Comparison of ENCODE assay signal across 8 mouse cellular contexts in the genomic region with DNA sequence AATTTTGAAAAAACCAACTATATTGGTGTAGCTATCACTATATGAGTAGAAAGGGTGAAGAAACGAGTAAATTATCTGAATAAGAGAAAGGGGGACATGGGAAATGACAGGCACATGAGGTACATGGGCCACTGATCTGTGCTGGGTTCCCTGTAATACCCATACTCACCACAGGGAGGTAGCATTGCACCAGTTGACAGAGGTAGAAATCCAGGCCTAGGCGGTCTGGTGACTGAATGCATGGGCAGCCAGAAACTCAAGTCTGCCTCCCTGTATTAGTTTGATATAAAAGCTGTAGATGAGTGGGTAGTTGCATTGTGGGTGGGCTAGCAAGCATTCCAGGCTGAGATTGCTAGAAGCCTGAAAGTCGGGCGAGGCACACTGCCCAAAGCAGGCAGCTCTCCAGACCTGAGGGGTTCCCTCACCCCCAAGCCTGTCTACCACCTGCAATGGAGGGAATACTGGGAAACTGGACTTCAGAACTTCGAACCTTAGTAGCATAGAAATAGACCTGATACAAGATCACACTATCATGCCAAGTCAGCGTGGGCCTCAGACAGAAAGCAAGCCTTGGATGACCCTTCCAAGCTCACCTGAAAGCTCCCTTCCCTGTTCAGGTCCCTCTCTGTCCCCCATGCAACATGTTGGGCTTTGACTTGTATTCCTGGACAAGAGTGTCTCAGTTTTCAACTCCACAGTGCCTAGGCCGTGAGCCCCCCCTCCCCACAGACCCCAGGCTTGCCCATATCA. TPM values are rescaled to one million over a fixed set of nuclear protein-coding genes. Genes with fewer than 3 reads are reported as not detected.
DNase-seq lines count a peak whose midpoint lies in the region; ATAC-seq and TF ChIP-seq lines count a peak whose summit lies in the region.

No protein-coding gene starts in this region.

- peaks cover 13% of the 10 kb centered on the region for H3K36me3 ChIP-seq in ES-Bruce4 (ENCODE audit: control insufficient read depth, insufficient read depth, low read length, poor library complexity, severe bottlenecking)
- H3K36me3 ChIP-seq in forebrain, embryonic 10.5 days (replicated peaks), result peaks cover 70% of the 10 kb centered on the region
- H3K36me3 ChIP-seq in heart, embryonic 16.5 days (ENCODE audit: control insufficient read depth, insufficient read depth), result peaks cover 12% of the 10 kb centered on the region
- peaks cover 77% of the 10 kb centered on the region for H3K36me3 ChIP-seq in liver, embryonic 15.5 days (replicated peaks)
- H3K36me3 ChIP-seq in neural tube, embryonic 11.5 days (ENCODE audit: control insufficient read depth, insufficient read depth, low read length), result peaks cover 8% of the 10 kb centered on the region
- peaks cover 9% of the 10 kb centered on the region; the same call in 1 of the 2 replicates for H3K36me3 ChIP-seq in stomach, postnatal 0 days (ENCODE audit: control insufficient read depth, insufficient read depth, low read length)

- TF ChIP-seq EP300 in ES-Bruce4 (IDR thresholded peaks at IDR 0.05; ENCODE audit: insufficient read depth, low read depth, low read length), result no peak
- no peak for TF ChIP-seq EP300 in stomach, postnatal 0 days (optimal IDR thresholded peaks at IDR 0.05)

- H3K9ac ChIP-seq in ES-Bruce4 (ENCODE audit: low read depth, poor library complexity, severe bottlenecking), result no peak overlapping the region
- no peak overlapping the region for H3K9ac ChIP-seq in heart, embryonic 16.5 days (ENCODE audit: low read length)
- peak overlapping the region; percentile 64 for H3K9ac ChIP-seq in liver, embryonic 15.5 days
- no peak overlapping the region for H3K9ac ChIP-seq in neural tube, embryonic 11.5 days (ENCODE audit: low read length)
- no peak overlapping the region; the same call in 1 of the 2 replicates for H3K9ac ChIP-seq in stomach, postnatal 0 days (ENCODE audit: low read length)

- ATAC-seq in heart, embryonic 16.5 days (replicated peaks; ENCODE audit: extremely low read depth, insufficient read depth, low FRiP score), result 0 out of 2 replicates have a peak, but pooled peaks have one; percentile 16
- peak; percentile 42 for ATAC-seq in liver, embryonic 15.5 days (ENCODE audit: insufficient read depth)
- ATAC-seq in neural tube, embryonic 11.5 days (ENCODE audit: insufficient read depth, low FRiP score, low TSS enrichment), result no peak; the same call in 1 of the 2 replicates
- ATAC-seq in stomach, postnatal 0 days (ENCODE audit: low FRiP score, low TSS enrichment), result peak; percentile 71

- no peaks in the 10 kb centered on the region for H3K4me1 ChIP-seq in ES-Bruce4 (ENCODE audit: control insufficient read depth, insufficient read depth, low read length)
- H3K4me1 ChIP-seq in forebrain, embryonic 10.5 days, result no peaks in the 10 kb centered on the region
- H3K4me1 ChIP-seq in heart, embryonic 16.5 days (ENCODE audit: control insufficient read depth, insufficient read depth, low read length), result peaks cover 5% of the 10 kb centered on the region
- peaks cover 67% of the 10 kb centered on the region for H3K4me1 ChIP-seq in liver, embryonic 15.5 days (replicated peaks)
- no peaks in the 10 kb centered on the region for H3K4me1 ChIP-seq in neural tube, embryonic 11.5 days (ENCODE audit: control insufficient read depth, insufficient read depth, low read length)
- H3K4me1 ChIP-seq in stomach, postnatal 0 days (replicated peaks; ENCODE audit: control insufficient read depth, insufficient read depth), result no peaks in the 10 kb centered on the region

- peak; percentile 72 for DNase-seq in c-Kit-positive CD71-negative TER-119-negative erythroid progenitor cells, embryonic 14.5 days (ENCODE audit: low read depth)
- DNase-seq in forebrain, embryonic 10.5 days (ENCODE audit: extremely low spot score, low spot score), result peak; percentile 70
- DNase-seq in kidney, postnatal 25 days, result peak; percentile 75 to 86
- peak; percentile 63 for DNase-seq in neural tube, embryonic 11.5 days (ENCODE audit: low spot score)
- DNase-seq in stomach, postnatal 0 days (ENCODE audit: low spot score), result peak; percentile 77

- no peak overlapping the region for H3K4me3 ChIP-seq in ES-Bruce4 (ENCODE audit: low read depth, low read length)
- no peak overlapping the region for H3K4me3 ChIP-seq in forebrain, embryonic 10.5 days
- H3K4me3 ChIP-seq in heart, embryonic 16.5 days (ENCODE audit: low read length), result no peak overlapping the region
- H3K4me3 ChIP-seq in liver, embryonic 15.5 days (replicated peaks), result peak overlapping the region; percentile 37
- H3K4me3 ChIP-seq in neural tube, embryonic 11.5 days (ENCODE audit: low read depth, low read length), result no peak overlapping the region
- no peak overlapping the region for H3K4me3 ChIP-seq in stomach, postnatal 0 days (ENCODE audit: low read depth, low read length)

- no peaks in the 10 kb centered on the region; the same call in 1 of the 2 replicates for H3K9me3 ChIP-seq in ES-Bruce4 (replicated peaks; ENCODE audit: control insufficient read depth, insufficient read depth, low read length, poor library complexity, severe bottlenecking)
- H3K9me3 ChIP-seq in forebrain, embryonic 10.5 days, result no peaks in the 10 kb centered on the region
- H3K9me3 ChIP-seq in heart, embryonic 16.5 days (replicated peaks; ENCODE audit: control insufficient read depth, low read length), result no peaks in the 10 kb centered on the region
- no peaks in the 10 kb centered on the region for H3K9me3 ChIP-seq in liver, embryonic 15.5 days (replicated peaks)
- no peaks in the 10 kb centered on the region for H3K9me3 ChIP-seq in neural tube, embryonic 11.5 days (ENCODE audit: control insufficient read depth, low read length)
- H3K9me3 ChIP-seq in stomach, postnatal 0 days (ENCODE audit: control insufficient read depth, low read length), result no peaks in the 10 kb centered on the region

- no peaks in the 10 kb centered on the region for H3K27me3 ChIP-seq in ES-Bruce4 (ENCODE audit: control insufficient read depth, insufficient read depth, low read length, poor library complexity, severe bottlenecking)
- H3K27me3 ChIP-seq in forebrain, embryonic 10.5 days (ENCODE audit: poor library complexity, severe bottlenecking), result no peaks in the 10 kb centered on the region
- H3K27me3 ChIP-seq in heart, embryonic 16.5 days (ENCODE audit: control insufficient read depth, insufficient read depth, low read length), result no peaks in the 10 kb centered on the region
- no peaks in the 10 kb centered on the region for H3K27me3 ChIP-seq in liver, embryonic 15.5 days
- no peaks in the 10 kb centered on the region for H3K27me3 ChIP-seq in neural tube, embryonic 11.5 days (ENCODE audit: control insufficient read depth, insufficient read depth, low read length)
- no peaks in the 10 kb centered on the region for H3K27me3 ChIP-seq in stomach, postnatal 0 days (ENCODE audit: control insufficient read depth, insufficient read depth, low read length)

- no peak for TF ChIP-seq POLR2A in ES-Bruce4 (IDR thresholded peaks at IDR 0.05; ENCODE audit: insufficient read depth, low read length)

- no peak overlapping the region for H3K27ac ChIP-seq in ES-Bruce4 (ENCODE audit: insufficient read depth, low read length)
- H3K27ac ChIP-seq in forebrain, embryonic 10.5 days, result no peak overlapping the region
- H3K27ac ChIP-seq in heart, embryonic 16.5 days (ENCODE audit: low read length), result no peak overlapping the region
- H3K27ac ChIP-seq in liver, embryonic 15.5 days (replicated peaks), result peak overlapping the region; percentile 97
- no peak overlapping the region for H3K27ac ChIP-seq in neural tube, embryonic 11.5 days (ENCODE audit: low read depth, low read length)
- peak overlapping the region; percentile 18; the same call in 1 of the 2 replicates for H3K27ac ChIP-seq in stomach, postnatal 0 days (replicated peaks)

- no peak overlapping the region for H3K4me2 ChIP-seq in heart, embryonic 16.5 days (ENCODE audit: low read depth, low read length)
- peak overlapping the region; percentile 75 for H3K4me2 ChIP-seq in liver, embryonic 15.5 days
- no peak overlapping the region for H3K4me2 ChIP-seq in neural tube, embryonic 11.5 days (ENCODE audit: low read depth)
- H3K4me2 ChIP-seq in stomach, postnatal 0 days (replicated peaks; ENCODE audit: low read depth), result no peak overlapping the region

- 58% methylated on average over 7 of the region's 7 CpGs for WGBS in forebrain, embryonic 10.5 days
- WGBS in heart, embryonic 16.5 days, result 57% methylated on average over 7 of the region's 7 CpGs
- WGBS in liver, embryonic 15.5 days (ENCODE audit: insufficient replicate concordance), result 21% methylated on average over 7 of the region's 7 CpGs
- 61% methylated on average over 7 of the region's 7 CpGs for WGBS in neural tube, embryonic 11.5 days
- 60% methylated on average over 7 of the region's 7 CpGs for WGBS in stomach, postnatal 0 days

- TF ChIP-seq CTCF in ES-Bruce4 (IDR thresholded peaks at IDR 0.05; ENCODE audit: low read depth, low read length), result peak; percentile 78
- TF ChIP-seq CTCF in stomach, postnatal 0 days (IDR thresholded peaks at IDR 0.05; ENCODE audit: low read depth), result peak; percentile 95

RNA-seq across cellular contexts. Expression of a gene that starts 5.7 kb away (rescaled TPM):
- polyA plus RNA-seq in ES-Bruce4 (2011; ENCODE audit: insufficient read depth, insufficient read length, low read depth, missing spikeins), result not detected in 2 replicates
- 0.26 TPM in 1 of 2 replicates, not detected in the other for polyA plus RNA-seq in forebrain, embryonic 10.5 days (2016; fragmentation: Nextera tagmentation; extraction: Ambion mirVana)
- polyA plus RNA-seq in heart, embryonic 16.5 days (2015; fragmentation: Nextera tagmentation; extraction: Ambion mirVana), result not detected in 2 replicates
- 0.24 TPM in 1 of 2 replicates, not detected in the other for polyA plus RNA-seq in liver, embryonic 15.5 days (2015; fragmentation: Nextera tagmentation; extraction: Ambion mirVana)
- not detected in 2 replicates for polyA plus RNA-seq in neural tube, embryonic 11.5 days (2014; fragmentation: Nextera tagmentation; extraction: Ambion mirVana)
- not detected in 2 replicates for polyA plus RNA-seq in stomach, postnatal 0 days (2015; fragmentation: Nextera tagmentation; extraction: Ambion mirVana)

RNA-seq across cellular contexts. Expression of a gene that starts 14.3 kb away (rescaled TPM):
- 63.1 and 65.8 TPM in 2 replicates for polyA plus RNA-seq in ES-Bruce4 (2011; ENCODE audit: insufficient read depth, insufficient read length, low read depth, missing spikeins)
- 137 and 143 TPM in 2 replicates for polyA plus RNA-seq in forebrain, embryonic 10.5 days (2016; fragmentation: Nextera tagmentation; extraction: Ambion mirVana)
- polyA plus RNA-seq in heart, embryonic 16.5 days (2015; fragmentation: Nextera tagmentation; extraction: Ambion mirVana), result 75.4 and 79.0 TPM in 2 replicates
- polyA plus RNA-seq in liver, embryonic 15.5 days (2015; fragmentation: Nextera tagmentation; extraction: Ambion mirVana), result 85.9 and 94.7 TPM in 2 replicates
- polyA plus RNA-seq in neural tube, embryonic 11.5 days (2014; fragmentation: Nextera tagmentation; extraction: Ambion mirVana), result 72.8 and 78.4 TPM in 2 replicates
- 53.1 and 53.8 TPM in 2 replicates for polyA plus RNA-seq in stomach, postnatal 0 days (2015; fragmentation: Nextera tagmentation; extraction: Ambion mirVana)

RNA-seq across cellular contexts. Expression of a gene that starts 48.8 kb away (rescaled TPM):
- polyA plus RNA-seq in ES-Bruce4 (2011; ENCODE audit: insufficient read depth, insufficient read length, low read depth, missing spikeins), result 17.1 and 17.5 TPM in 2 replicates
- 27.1 and 27.5 TPM in 2 replicates for polyA plus RNA-seq in forebrain, embryonic 10.5 days (2016; fragmentation: Nextera tagmentation; extraction: Ambion mirVana)
- 19.5 and 19.7 TPM in 2 replicates for polyA plus RNA-seq in heart, embryonic 16.5 days (2015; fragmentation: Nextera tagmentation; extraction: Ambion mirVana)
- 8.9 and 9.8 TPM in 2 replicates for polyA plus RNA-seq in liver, embryonic 15.5 days (2015; fragmentation: Nextera tagmentation; extraction: Ambion mirVana)
- polyA plus RNA-seq in neural tube, embryonic 11.5 days (2014; fragmentation: Nextera tagmentation; extraction: Ambion mirVana), result 18.0 and 24.1 TPM in 2 replicates
- 11.1 and 11.8 TPM in 2 replicates for polyA plus RNA-seq in stomach, postnatal 0 days (2015; fragmentation: Nextera tagmentation; extraction: Ambion mirVana)

RNA-seq across cellular contexts. Expression of a gene that starts 48.8 kb away (rescaled TPM):
- 20.9 and 25.2 TPM in 2 replicates for polyA plus RNA-seq in ES-Bruce4 (2011; ENCODE audit: insufficient read depth, insufficient read length, low read depth, missing spikeins)
- 49.8 and 54.4 TPM in 2 replicates for polyA plus RNA-seq in forebrain, embryonic 10.5 days (2016; fragmentation: Nextera tagmentation; extraction: Ambion mirVana)
- 42.2 and 43.9 TPM in 2 replicates for polyA plus RNA-seq in heart, embryonic 16.5 days (2015; fragmentation: Nextera tagmentation; extraction: Ambion mirVana)
- 30.4 and 31.5 TPM in 2 replicates for polyA plus RNA-seq in liver, embryonic 15.5 days (2015; fragmentation: Nextera tagmentation; extraction: Ambion mirVana)
- polyA plus RNA-seq in neural tube, embryonic 11.5 days (2014; fragmentation: Nextera tagmentation; extraction: Ambion mirVana), result 40.2 and 40.6 TPM in 2 replicates
- polyA plus RNA-seq in stomach, postnatal 0 days (2015; fragmentation: Nextera tagmentation; extraction: Ambion mirVana), result 74.2 and 74.9 TPM in 2 replicates

Comparison
In these comparisons a context has a peak if more than half of its experiments do, and no peak if none do; other contexts are left out.
1. H3K27ac ChIP-seq: peak in liver, embryonic 15.5 days (single experiment) and stomach, postnatal 0 days (single experiment); none in ES-Bruce4 (single experiment), forebrain, embryonic 10.5 days (single experiment), heart, embryonic 16.5 days (single experiment) and neural tube, embryonic 11.5 days (single experiment).
2. Peak in every context shown above with its lines, with median percentiles within 50 percentile points of each other: DNase-seq.